Mouse (Mus musculus): Measurements from ENCODE around the gene Gas2. TPM values are rescaled to one million over a fixed set of nuclear protein-coding genes. Genes with fewer than 3 reads are reported as not detected.

Gas2 gene
- polyA plus RNA-seq, 1 experiment from 2014 or later, result 3.1 TPM

Other genes with a start within 250 kb of the Gas2 start
- gene Slc17a6, start 240.0 kb upstream of the Gas2 start, polyA plus RNA-seq (2015; fragmentation: Nextera tagmentation; extraction: Ambion mirVana), result not detected in 2 replicates
- 0.64 and 0.67 TPM in 2 replicates for gene Fancf, start 252 bp downstream of the Gas2 start, polyA plus RNA-seq (2015; fragmentation: Nextera tagmentation; extraction: Ambion mirVana)
- 19.3 and 20.6 TPM in 2 replicates for gene Svip, start 144.0 kb downstream of the Gas2 start, polyA plus RNA-seq (2015; fragmentation: Nextera tagmentation; extraction: Ambion mirVana)
- not detected in 2 replicates for gene 1700015G11Rik, start 153.7 kb downstream of the Gas2 start, polyA plus RNA-seq (2015; fragmentation: Nextera tagmentation; extraction: Ambion mirVana)